Mouse (Mus musculus) ES-CJ7 (cell line): ENCODE measurements at regions not wholly inside any gene's neighbourhood (a gene's known extent, or its start where the extent isn't known, plus 50 kb on each side); places are given as distances from the start of the nearest gene placed in this dataset.
"Not testable (repeated sequence)": the region's sequence is repeated elsewhere in the genome, so short reads cannot be mapped to it uniquely, and the experiment has no call there.

Experiments
- DNase-seq: peaks from one replicate; pipeline ENCODE4 v3.0.0; 2011; ENCODE audit warnings: low read depth, low spot score

DNA sequence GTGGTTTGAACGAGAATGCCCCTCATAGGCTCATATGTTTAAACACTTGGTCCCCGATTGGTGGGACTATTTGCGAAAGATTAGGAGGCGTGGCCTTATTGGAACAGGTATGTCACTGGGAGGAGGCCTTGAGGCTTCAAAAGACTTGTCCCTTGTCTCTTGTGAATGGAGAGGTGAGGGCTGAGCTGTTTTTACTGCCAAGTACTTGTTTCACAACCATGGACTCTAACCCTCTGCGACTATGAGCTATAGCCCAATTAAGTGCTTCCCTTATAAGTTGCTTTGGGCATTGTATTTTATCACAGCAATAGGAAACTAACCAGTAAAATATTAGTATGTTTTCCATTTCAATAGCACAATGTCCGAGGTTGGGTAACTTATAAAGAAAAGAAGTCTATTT lies 511.7 kb downstream of the Bnc2 start:
- no peak for DNase-seq

DNA sequence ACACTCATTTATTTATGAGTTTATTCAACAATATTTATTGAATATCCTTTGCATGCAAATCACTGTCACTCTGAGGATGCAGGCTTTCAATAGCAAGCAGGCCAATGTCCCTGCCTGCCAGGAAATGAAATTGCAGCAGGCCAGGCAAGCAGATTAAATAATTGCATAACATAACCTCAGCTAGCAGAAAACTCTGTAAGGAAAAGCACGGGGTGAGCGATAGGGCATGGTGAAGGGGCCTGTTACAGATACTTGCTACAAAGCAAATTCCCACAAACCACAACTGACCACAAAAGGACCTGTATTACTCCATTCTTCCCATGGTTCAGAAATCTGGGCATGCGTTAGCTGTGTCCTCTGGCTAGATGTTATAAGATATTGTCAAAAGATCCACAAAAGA lies 509.8 kb downstream of the Bnc2 start:
- no peak for DNase-seq

- DNase-seq: no peak
Measured at GRCm38 (mm10) chr4:84172841-84173240, 502.2 kb downstream of the Bnc2 start.

DNA sequence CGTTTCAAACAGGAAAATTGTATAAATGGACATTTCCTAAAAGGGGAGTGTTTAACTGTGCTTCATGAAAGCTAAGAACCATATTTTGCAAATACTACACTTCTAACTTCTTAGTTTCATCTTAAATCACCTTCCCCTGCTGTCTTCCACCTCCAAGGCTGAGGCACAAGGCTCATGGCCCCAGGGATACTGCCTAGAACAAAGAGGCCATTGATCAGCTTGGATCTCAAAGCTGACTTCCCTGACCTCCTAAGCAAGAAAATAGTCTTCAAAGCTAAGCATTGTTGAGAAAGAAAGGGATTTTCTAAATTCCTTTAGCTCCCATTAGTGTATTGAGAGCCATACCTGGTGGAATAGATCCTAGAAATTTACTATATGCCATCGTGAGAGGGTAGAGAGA lies 501.6 kb downstream of the Bnc2 start:
- no peak for DNase-seq

- not testable (repeated sequence) for DNase-seq
Measured at GRCm38 (mm10) chr4:84176457-84176856, 498.6 kb downstream of the Bnc2 start.

DNA sequence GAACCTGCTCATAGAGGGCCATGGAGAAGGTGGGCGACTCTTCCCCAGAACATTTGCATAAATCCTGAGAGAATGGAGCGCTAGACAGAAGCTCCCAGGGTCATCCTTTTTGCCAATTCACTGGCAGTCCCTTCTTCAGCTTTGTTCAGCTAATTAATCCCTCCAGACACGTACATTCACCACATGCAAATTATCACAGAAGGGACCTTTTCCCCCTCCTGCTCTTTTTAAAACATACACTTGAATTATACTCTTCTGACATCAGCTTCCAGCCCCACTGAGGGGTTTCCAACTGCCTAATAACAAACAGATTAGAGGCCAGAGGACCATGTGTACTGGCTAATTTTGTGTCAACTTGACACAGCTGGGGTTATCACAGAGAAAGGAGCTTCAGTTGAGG lies 497.2 kb downstream of the Bnc2 start:
- no peak for DNase-seq

DNA sequence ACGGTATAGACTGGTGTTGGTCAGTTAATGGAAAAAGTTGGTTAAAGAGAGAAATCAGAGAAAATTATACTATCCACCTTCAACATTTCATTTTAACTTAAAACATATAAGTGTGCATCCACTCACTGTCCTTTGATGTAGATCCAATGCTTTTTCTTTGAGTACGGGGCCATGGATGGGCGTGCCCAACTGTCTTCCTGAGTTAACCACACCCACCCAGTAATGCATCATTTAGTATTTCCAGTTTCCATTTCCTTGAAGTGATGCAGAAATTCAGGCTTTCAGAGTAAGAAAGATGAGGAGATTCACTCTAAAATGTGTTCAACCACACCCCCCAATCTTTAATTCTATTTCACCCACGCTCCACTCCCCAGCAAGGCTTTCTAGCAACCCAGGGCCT lies 490.6 kb downstream of the Bnc2 start:
- DNase-seq: no peak

GRCm38 (mm10) chr4:84184844-84185243 lies 490.2 kb downstream of the Bnc2 start:
- DNase-seq: no peak

DNA sequence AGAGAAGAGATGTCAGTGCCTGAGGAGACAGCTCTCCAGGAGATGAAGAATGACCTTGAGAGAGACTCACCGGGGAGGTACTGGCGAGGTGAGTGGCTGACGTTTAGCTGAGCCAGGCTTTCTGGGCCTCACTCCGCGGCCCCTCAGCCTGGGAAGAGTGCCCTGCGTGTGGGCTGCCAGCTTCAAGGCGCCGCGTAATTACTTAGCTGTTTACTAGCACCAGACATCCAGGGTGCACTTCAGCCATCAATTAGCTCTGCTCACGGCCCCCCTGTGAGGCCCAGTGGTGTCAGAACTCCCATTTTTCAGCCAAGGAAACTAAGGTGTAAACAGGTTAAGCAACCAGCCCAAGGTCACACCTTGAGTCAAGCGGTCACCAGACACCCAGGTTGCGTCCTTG lies 485.8 kb downstream of the Bnc2 start:
- DNase-seq: no peak

DNA sequence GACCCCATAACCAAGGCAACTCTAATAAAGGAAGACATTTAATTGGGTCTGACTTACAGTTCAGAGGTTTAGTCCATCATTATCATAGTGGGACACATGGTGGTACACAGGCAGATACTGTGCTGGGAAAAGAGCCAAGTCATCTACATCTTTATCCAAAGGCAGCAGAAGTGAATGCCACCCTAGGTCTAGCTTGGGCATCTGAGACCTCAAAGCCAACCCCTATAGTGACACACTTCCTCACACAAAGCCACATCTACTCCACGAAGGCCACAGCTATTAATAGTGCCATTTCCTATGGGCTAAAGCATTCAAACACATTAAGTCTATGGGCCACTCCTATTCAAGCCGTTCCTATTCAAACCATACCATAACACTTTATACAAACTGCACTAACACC lies 483.8 kb downstream of the Bnc2 start:
- no peak for DNase-seq

- no peak for DNase-seq
Measured at GRCm38 (mm10) chr4:84192301-84192700, 482.8 kb downstream of the Bnc2 start.

GRCm38 (mm10) chr4:84196732-84197131 lies 478.3 kb downstream of the Bnc2 start:
- peak; percentile 13 for DNase-seq

GRCm38 (mm10) chr4:84198176-84198575 lies 476.9 kb downstream of the Bnc2 start:
- DNase-seq: no peak

GRCm38 (mm10) chr4:84199181-84199656 lies 475.9 kb downstream of the Bnc2 start:
- DNase-seq: no peak

DNA sequence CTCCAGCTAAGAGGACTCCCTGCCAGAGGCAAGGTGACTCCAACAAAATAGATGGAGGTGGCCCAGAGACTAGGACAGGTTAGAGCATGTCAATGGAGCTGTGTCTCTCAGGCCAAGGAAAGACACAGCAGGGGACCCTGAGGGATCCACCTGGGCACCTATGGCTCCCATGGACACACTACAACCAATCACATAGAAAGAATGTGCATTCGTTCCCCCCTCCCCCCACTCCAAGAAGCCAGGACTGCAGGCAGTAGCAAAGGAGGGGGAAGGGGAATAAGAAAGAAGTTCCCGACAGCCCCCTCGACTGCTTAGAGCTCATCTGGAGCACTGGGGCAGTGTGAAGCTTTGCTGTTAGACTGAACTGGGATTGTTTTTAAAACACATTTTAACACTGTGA lies 474.1 kb downstream of the Bnc2 start:
- peak; percentile 76 for DNase-seq

DNA sequence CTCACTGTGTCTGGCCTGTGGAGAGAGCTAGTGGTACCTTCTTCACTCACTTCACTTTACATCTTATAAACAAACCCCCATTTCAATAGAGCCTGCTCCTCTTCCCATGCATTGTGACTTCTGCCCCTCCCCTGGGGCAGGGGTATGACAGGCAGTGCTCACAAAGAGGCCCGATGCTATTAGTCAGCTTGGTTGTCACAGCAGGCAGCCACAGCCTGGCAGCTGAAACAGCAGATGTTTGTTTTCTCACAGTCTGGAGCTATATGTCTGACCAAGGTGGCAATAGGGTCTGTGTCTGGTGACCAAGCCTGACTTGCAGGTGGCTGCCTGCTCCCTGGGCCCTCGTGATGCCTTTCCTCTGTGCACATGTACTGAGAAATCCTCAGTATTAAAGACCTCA lies 472.8 kb downstream of the Bnc2 start:
- DNase-seq: no peak

GRCm38 (mm10) chr4:84203680-84204079 lies 471.4 kb downstream of the Bnc2 start:
- DNase-seq: no peak

GRCm38 (mm10) chr4:84204777-84205176 lies 470.3 kb downstream of the Bnc2 start:
- no peak for DNase-seq

GRCm38 (mm10) chr4:84208175-84208574 lies 466.9 kb downstream of the Bnc2 start:
- DNase-seq: no peak

GRCm38 (mm10) chr4:84209538-84209937 lies 465.5 kb downstream of the Bnc2 start:
- DNase-seq: no peak

DNA sequence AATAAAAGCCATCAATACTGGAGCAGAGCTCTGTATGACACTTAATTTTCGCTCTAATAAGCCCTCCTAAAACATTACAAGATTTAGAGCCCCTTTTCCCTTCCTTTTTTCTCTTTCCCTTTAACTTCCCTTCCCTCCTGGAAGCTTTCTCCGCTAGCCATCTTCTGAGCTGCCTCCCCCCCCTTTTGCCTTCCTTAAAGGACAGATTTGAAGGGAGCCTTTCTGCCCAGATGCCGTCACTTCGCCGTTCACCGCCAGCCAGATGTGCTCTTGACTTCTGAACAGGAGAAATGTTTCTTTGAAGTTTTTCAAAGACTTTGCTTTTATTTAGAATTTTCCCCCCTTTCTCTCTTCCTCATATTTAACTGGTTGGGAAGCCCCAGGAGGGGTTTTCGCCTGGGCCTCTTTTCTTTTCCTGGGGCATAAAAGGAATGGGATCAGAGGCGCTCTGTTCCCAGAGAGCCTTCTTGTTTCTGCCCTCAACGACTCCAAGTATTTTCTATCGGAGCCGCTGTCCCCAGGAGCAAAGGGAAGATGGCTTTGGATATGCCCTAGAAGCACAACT lies 463.7 kb downstream of the Bnc2 start:
- no peak for DNase-seq

GRCm38 (mm10) chr4:84212004-84212403 lies 463.1 kb downstream of the Bnc2 start:
- DNase-seq: no peak

- no peak for DNase-seq
Measured at GRCm38 (mm10) chr4:84214523-84214922, 460.6 kb downstream of the Bnc2 start.

GRCm38 (mm10) chr4:84218961-84219360 lies 456.1 kb downstream of the Bnc2 start:
- no peak for DNase-seq
